Mouse (Mus musculus) neutrophil, adult 5-6 weeks (primary cell): ENCODE results near the gene Fam162a. TPM values are rescaled to one million over a fixed set of nuclear protein-coding genes. Genes with fewer than 3 reads are reported as not detected.

Experiments used
- total RNA-seq: library from RNA; stranded (forward); fragments of 200-1000 nt; gene quantifications from 2 replicates; pipeline ENCODE4 v1.2.3, GENCODE M21; 2017

The Fam162a gene
- total RNA-seq, 1 experiment from 2014 or later: 23.6 TPM

Other genes starting within 250 kb of the Fam162a start
- gene Parp14, start 200.1 kb downstream of the Fam162a start, total RNA-seq: 87.9 and 94.6 TPM in 2 replicates
- gene Parp9, start 133.1 kb downstream of the Fam162a start, total RNA-seq: 99.3 and 100 TPM in 2 replicates
- 45.9 and 56.1 TPM in 2 replicates for gene Dtx3l, start 132.4 kb downstream of the Fam162a start, total RNA-seq
- gene Kpna1, start 92.8 kb downstream of the Fam162a start, total RNA-seq: 49.1 and 50.2 TPM in 2 replicates
- gene Wdr5b, start 30.4 kb downstream of the Fam162a start, total RNA-seq: 23.2 and 24.2 TPM in 2 replicates
- 39.2 and 51.9 TPM in 2 replicates for gene Ccdc58, start 91 bp upstream of the Fam162a start, total RNA-seq
- 1.2 and 1.3 TPM in 2 replicates for gene Csta1, start 59.6 kb upstream of the Fam162a start, total RNA-seq
- gene Stfa2l1, start 85.2 kb upstream of the Fam162a start, total RNA-seq: 247 and 256 TPM in 2 replicates
- 190 and 204 TPM in 2 replicates for gene Gm5483, start 112.6 kb upstream of the Fam162a start, total RNA-seq
- gene Gm5416, start 138.8 kb upstream of the Fam162a start, total RNA-seq: 2.7 TPM in 1 of 2 replicates, not detected in the other
- gene 2010005H15Rik, start 149.9 kb upstream of the Fam162a start, total RNA-seq: 3.3 TPM in 1 of 2 replicates, not detected in the other
- 15.6 and 16.3 TPM in 2 replicates for gene Stfa1, start 205.4 kb upstream of the Fam162a start, total RNA-seq